Mouse (Mus musculus) CD4-positive, CD25-positive, alpha-beta regulatory T cell, adult 2 months (primary cell): ENCODE data around the gene Gm14322.
"Not testable (repeated sequence)": the region's sequence is repeated elsewhere in the genome, so short reads cannot be mapped to it uniquely, and the experiment has no call there.

Source experiments
- DNase-seq: peaks from one replicate; pipeline ENCODE4 v3.0.0-alpha.2; 2012; ENCODE audit warnings: low read depth, low spot score

Gene Gm14322

DNA sequence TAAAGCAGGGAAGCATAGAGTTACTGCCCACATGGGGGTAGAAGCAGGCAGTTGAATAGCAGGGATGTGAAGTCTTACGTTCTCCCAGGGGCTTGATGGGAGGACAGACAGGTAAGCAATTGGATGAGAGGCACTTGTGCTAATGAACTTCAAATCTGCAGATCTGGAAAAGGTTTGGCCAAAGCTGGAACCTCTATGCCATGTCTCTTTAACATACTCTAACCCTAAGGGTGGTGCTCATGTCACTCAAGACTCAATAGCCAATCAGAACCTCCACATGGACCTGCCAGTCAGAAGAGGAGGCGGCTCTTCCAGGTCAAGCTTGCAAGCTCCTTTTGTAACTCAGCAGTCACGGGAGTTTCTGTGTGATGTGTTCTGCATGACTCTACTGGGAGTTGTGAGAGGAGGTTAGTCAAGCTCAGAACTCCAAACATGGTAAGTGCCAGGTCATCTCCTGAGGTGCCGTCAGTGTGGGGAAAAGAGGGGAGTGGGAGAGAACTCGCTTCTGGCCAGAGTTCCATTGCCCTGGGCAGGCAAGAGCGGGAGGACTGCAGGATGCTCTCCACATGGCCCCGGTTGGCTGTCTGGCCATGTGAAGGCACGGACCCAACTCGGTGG is at the start of gene Gm14322:
Gene Gm14322 (plus strand): TSS at position 348 of the 618 bp plus-strand sequence.
- not testable (repeated sequence) for DNase-seq

DNA sequence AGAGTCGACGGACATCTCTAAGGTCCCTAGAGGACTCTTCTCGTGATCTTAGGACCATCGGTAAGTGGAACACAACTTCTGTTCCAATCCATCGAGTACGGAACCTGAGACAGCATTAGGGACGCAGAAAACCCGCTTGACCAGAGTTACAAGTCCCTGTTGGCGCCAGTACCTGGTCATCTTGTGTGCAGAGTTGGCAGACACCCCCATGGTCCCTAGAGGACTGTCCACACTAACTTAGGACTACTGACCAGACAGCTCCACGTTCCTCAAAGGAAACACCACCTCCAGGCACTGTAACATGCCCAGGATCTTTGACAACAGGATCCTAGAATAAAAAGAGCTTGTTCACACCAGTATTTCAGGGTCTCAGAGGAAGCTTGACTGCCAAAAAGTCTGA is 17.6 kb upstream of the Gm14322 start:
- DNase-seq = not testable (repeated sequence)

DNA sequence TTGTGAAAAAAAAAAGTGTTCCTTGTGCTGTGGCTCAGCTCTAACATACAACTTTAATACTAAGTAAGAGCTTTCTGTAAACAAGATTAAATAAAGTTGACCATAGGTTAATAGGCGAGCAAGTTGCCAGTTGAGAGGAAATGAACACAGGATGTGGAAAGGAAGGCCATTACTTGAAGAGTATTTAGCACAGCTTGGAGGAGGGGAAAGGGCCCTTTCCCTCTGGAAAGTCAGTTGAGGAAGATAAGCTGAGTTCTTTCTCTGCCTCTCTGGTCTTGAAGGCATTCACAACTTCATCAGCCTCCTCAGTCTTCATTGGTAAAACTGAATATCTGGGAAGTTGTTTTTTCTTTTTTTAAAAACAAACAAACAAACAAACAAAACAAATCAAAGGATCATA is 28.3 kb downstream of the Gm14322 start:
- DNase-seq = not testable (repeated sequence)

DNA sequence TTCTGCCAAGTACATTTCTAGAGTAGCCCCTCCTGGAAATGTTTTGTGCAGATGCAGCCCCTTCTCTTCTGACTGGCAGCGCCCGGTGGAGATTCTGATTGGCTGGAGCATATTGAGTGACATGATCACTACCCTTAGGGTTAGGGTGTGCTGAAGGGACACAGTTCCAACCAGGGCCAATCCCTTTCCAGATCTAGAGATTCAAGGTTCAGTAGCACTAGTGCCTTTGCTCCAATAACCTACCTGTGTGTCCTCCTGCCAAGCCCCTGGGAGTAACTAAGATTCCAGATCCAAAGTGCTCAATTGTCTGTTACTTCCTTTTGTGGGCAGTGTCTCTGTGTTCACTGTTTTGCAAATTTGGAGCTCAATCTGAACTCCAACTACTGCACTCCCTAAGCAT is 47.1 kb downstream of the Gm14322 start:
- not testable (repeated sequence) for DNase-seq
